ENCODE assay signal across 17 mouse cellular contexts in the genomic region with DNA sequence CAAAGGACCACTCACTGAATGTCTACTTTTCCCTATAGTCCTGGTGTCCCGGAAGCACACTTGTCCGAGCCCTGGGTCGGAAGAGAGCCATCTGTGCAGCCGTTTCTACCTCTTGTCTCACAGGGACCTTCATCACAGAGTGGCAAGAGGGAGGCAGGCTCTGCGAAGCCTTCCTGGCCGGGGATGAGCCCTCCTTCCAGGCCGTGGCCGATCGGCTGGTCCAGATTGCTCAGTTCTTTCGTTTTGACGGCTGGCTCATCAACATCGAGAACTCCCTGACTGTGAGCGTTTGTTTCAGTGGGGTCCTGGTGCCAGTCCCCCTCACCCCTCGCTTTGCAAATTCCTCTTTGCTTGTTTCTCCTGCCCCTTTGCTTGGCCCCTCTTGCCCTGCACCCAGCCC.
"Had no signal": no experiment of that assay in that cellular context is flagged by ENCODE, and none has a peak within 500 bp of the region (broad histone marks: within the 10 kb centered on the region; RNA-seq: fewer than 3 reads in every experiment).

No protein-coding gene starts in this region.

- H3K4me3 ChIP-seq: lung, embryonic 15.5 days; midbrain, embryonic 13.5 days; midbrain, embryonic 15.5 days; neural tube, embryonic 12.5 days; stomach, embryonic 15.5 days had no signal

- H3K27me3 ChIP-seq: lung, embryonic 15.5 days; midbrain, embryonic 13.5 days; midbrain, embryonic 15.5 days; neural tube, embryonic 12.5 days; stomach, embryonic 15.5 days had no signal

- H3K9ac ChIP-seq: liver, postnatal 0 days; lung, embryonic 15.5 days; midbrain, embryonic 13.5 days; midbrain, embryonic 15.5 days; neural tube, embryonic 12.5 days; stomach, embryonic 15.5 days had no signal

- H3K27ac ChIP-seq: lung, embryonic 15.5 days; macrophage; midbrain, embryonic 13.5 days; midbrain, embryonic 15.5 days; neural tube, embryonic 12.5 days; stomach, embryonic 15.5 days; stomach, postnatal 0 days had no signal

- H3K9me3 ChIP-seq: lung, embryonic 15.5 days; midbrain, embryonic 13.5 days; midbrain, embryonic 15.5 days; neural tube, embryonic 12.5 days; stomach, embryonic 15.5 days had no signal

- DNase-seq: liver, postnatal 0 days; lung, adult 2 months; lung, postnatal 14 days; lung, postnatal 36 days; right cerebral cortex, postnatal 14 days; thymus, adult 2 months; thymus, postnatal 25 days; thymus, postnatal 4 days had no signal

- ATAC-seq: liver, postnatal 0 days; lung, postnatal 0 days; midbrain, embryonic 13.5 days; midbrain, embryonic 15.5 days had no signal

- H3K4me2 ChIP-seq: lung, embryonic 15.5 days; midbrain, embryonic 11.5 days; midbrain, embryonic 13.5 days; midbrain, embryonic 15.5 days; neural tube, embryonic 12.5 days; stomach, embryonic 15.5 days had no signal

- H3K36me3 ChIP-seq: midbrain, embryonic 15.5 days had no signal
